Mouse (Mus musculus) embryo, embryonic 11.5 days (tissue): Measurements from ENCODE around the gene Syngr2.
"Not testable (repeated sequence)": the region's sequence is repeated elsewhere in the genome, so short reads cannot be mapped to it uniquely, and the experiment has no call there.

Experiments used
- DNase-seq: peaks from one replicate; pipeline ENCODE4 v3.0.0-alpha.2; 2012; ENCODE audit warnings: low read depth, low spot score

Gene Syngr2

DNA sequence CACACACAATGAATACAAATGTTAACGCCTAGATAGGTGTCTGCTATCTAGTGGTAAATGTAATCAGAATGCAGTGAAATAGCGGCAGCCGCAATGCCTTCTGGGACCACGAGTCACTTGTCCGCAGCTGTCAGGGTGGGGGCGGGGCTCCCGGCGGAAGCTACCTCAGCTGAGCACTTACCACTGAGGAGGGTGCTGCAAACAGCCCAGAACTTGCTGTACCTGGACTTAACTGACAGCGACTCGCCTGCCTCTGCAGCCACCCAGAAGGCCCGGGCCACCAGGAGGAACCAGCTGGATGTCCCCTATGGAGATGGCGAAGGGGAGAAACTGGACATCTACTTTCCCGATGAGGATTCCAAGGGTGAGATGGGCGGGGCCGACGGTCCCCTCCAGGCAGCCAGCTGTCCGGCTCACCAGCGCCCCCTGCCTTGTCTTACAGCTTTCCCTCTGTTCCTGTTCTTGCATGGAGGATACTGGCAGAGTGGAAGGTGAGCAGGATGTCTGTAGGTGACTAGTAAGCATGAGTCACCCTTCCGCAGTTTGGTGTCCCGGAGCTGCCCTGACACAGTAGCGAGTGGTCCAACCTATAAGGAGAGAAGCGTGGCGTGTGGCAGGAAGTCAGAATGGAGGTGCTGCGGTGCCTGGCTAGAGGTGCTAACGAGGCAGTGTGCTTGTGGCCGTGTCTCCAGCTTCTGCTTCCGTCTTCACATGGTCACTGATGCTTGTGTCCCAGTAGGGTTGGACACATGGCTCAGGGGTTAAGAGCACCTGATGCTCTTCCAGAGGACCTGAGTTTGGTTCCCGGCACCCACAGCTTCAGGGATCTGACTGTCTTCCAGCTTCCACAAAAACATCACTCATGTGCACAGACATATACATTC, 22.9 kb downstream of the Syngr2 start:
- DNase-seq: peak; percentile 71

DNA sequence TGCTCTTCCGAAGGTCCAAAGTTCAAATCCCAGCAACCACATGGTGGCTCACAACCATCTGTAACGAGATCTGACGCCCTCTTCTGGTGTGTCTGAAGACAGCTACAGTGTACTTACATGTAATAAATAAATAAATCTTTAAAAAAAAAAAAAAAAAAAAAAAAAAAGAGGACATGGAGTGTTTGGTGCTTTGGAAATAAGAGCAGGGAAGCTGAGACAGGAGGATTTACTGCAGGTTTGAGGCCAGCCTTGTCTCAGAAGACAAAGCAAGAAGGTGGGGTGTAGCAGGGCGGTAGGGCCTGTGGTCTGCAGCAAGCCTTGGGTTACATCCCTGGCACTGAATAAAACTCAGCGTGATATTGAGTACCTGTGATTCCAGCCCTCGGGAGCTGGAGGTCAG, 24.0 kb downstream of the Syngr2 start:
- not testable (repeated sequence) for DNase-seq

- DNase-seq: no peak
Observed at GRCm38 (mm10) chr11:117834086-117834485, 24.6 kb downstream of the Syngr2 start.

GRCm38 (mm10) chr11:117836306-117836705, 26.8 kb downstream of the Syngr2 start:
- no peak for DNase-seq

DNA sequence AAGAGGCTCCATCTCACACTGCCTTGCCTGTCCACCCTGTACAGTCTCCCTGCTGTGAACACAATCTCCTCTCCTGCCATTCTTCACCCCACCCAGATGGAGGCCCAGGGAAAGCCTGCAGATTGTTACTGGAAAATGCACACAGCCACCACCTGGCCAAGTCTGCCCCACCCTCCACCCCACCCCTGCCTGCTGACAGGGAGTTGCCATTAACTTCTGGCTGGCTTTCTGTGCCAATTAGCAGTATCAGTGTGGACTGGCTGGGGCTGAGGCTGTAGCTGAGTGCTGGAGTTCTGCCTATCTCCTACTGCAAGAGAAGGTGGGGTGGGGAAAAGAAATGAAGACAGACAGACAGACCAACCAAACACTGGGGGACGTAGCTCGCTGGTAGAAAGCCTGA, 29.1 kb downstream of the Syngr2 start:
- DNase-seq: no peak

DNA sequence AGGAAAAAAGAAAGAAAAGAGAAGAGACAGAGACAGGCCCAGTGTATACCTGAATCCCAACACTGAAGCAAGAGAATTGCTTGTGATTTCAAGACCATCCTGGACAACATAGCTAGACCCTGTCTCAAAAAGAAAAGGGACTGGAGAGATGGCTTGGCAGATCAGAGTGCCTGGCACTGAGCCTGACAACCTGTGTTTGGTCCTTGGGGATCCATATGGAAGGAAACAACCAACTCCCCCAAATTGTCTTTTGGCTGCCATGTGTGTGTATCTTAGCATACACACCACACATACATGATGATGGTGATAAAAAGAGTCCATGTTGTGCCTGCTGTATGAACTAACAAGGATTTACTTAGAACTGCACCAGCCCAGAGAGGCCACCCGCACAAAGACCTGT, 29.6 kb downstream of the Syngr2 start:
- no peak for DNase-seq

- DNase-seq: no peak
Observed at GRCm38 (mm10) chr11:117840910-117841309, 31.4 kb downstream of the Syngr2 start.

DNA sequence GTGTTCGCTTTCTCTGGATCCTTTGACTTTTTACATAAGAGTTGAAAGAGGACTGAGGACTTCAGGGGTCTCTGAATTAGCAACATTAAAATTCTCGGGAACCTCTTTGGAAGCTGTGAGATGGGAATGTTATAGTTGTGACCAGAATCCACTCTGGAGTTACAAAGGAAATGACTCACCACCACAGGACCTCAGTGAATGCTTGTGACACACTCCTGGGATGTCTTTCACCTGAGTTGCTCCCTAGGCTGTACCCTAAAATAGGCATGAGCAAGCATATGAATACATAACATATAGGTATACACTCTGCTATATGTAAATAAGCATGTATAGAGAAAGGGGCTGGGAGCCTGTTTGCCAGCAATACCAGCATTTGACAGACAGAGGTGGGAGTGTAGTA, 34.0 kb downstream of the Syngr2 start:
- DNase-seq: no peak

GRCm38 (mm10) chr11:117844997-117845396, 35.5 kb downstream of the Syngr2 start:
- no peak for DNase-seq

GRCm38 (mm10) chr11:117845651-117846050, 36.2 kb downstream of the Syngr2 start:
- DNase-seq: no peak

DNA sequence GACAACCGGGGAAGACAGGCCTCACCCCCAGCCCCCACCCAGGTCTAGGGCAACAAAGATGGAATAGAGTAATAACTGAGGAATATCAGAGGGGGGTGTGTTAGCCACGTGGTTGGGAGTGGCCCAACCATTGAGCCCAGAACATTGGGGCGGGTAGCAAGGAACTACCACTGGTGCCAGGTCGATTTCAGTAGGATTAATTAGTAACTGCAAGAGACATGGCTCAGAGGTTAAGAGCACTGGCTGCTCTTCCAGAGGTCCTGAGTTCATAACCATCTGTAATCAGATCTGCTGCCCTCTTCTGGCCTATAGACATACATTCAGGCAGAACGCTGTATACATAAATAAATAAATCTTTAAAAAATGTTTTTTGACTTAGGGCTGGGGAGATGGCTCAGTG, 37.2 kb downstream of the Syngr2 start:
- DNase-seq: no peak

DNA sequence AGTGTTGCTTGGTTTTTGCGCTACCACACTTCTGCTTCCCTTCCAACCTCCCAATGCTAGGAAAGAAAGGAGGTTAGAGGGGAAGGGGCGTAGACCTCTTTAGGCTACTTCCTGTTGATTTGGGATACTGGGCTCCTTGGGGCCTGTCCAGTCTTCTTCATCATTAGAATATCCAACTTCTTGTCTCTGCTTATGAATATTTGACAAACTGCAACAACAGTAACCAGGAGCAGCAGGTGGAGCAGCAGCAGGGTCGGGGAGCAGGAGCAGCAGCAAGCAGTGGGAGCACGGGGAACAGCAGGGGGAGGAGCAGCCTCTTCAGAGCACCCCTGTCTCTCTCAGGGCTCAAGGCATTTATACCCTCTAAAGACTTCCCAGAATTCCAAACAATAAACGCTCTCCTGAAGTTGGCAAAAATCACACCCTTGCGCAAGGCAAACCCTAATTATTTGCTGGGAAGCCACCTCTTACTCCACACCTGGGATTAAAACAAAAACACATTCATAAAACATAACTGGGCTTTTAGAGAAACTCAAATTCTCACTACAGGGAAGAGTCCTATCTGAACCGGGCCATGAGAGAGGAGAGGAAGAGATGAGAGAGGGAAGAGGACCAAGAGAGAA, 38.2 kb downstream of the Syngr2 start:
- no peak for DNase-seq

- no peak for DNase-seq
Observed at GRCm38 (mm10) chr11:117848271-117848984, 39.0 kb downstream of the Syngr2 start.

GRCm38 (mm10) chr11:117848985-117849671, 39.7 kb downstream of the Syngr2 start, which contains the start of gene Birc5:
Gene Birc5, plus strand, starts transcription at chr11:117849251.
- peak; percentile 95 for DNase-seq

- DNase-seq: no peak
Observed at GRCm38 (mm10) chr11:117852875-117853274, 43.4 kb downstream of the Syngr2 start.

- DNase-seq: no peak
Observed at GRCm38 (mm10) chr11:117854241-117854640, 44.8 kb downstream of the Syngr2 start.

DNA sequence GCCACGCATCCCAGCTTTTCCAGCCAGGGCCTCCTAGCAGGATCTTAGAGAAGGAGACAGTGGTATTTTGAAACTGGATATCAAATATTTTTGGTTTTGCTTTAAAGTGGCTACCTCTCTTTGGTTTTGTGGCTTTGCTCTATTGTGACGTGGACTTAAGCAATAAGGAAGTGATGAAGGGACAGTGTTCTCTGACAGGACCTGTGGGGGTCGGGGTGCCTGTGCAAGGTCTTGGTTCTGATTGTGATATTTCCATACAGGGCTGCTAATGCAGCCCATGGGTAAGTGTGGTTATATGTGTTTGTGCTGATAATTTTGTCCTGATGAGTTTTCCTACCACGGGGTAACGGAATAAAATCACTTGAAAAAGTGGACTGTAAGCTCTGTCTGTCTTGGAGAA, 45.9 kb downstream of the Syngr2 start:
- no peak for DNase-seq

- no peak for DNase-seq
Observed at GRCm38 (mm10) chr11:117855975-117856374, 46.5 kb downstream of the Syngr2 start.

DNA sequence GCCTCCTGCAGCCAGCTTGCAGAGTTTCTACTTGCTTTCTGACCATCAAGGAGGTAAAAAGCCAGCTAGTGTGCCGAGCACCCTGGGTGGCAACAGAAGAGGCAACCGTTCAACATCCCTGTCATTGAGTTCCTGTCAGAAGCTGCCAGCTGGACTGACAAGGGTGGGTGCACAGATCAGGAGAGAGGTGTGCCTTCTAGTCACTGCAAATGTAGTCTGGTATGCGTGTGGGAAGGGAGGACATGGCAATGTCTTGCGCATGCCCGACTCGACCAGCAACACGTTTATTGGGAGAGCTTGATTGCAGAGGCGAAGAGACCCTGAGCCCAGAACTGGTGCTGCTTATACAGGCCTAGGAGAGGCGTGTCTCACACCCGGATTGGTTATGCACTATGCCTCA, 48.0 kb downstream of the Syngr2 start:
- no peak for DNase-seq

DNA sequence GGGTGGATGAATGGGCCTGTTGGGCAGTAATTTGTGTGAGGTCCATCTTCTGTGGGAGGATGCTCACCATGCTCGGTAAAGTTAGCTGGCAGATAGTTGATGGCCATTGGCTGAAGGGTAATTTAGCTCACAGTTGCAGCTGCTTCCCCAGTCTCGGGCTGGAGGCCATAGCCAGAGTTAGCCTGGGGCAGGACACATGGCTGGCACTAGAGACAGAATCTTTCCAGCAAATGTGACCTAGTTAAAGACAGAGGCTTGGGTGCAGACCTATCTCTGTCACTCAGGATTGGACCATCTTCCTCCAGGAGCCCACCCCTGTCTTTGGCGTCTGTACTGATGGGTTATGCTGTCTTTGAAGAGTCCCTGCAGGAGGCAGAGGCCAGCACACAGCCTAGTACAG, 48.9 kb downstream of the Syngr2 start:
- no peak for DNase-seq

DNA sequence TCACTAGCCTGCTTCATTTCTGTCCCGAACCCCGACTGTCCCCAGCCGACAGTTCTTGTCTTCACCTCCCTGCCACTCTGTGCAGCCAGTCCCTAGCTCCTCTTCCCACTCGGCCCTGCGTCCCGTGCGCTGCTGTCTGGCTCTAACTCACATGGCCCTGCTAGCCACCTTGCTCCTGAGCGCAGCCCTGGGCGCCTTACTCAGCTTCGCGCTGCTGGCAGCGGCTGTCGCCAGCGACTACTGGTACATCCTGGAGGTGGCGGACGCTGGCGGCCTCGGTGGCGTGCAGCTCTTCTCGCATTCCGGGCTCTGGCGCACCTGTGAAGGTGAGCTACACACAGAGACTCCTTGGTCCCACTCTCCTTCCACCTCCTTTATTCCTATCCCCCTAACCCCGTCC, 51.1 kb downstream of the Syngr2 start, which contains the start of gene Tmem235:
TSS of gene Tmem235 (plus strand) at position 152 of the 400 bp plus-strand sequence.
- no peak for DNase-seq
